Mouse (Mus musculus) CH12.LX (cell line): ENCODE measurements at regions not wholly inside any gene's neighbourhood (a gene's known extent, or its start where the extent isn't known, plus 50 kb on each side); places are given as distances from the start of the nearest gene placed in this dataset.

Experiments used
- DNase-seq: peaks from one replicate; pipeline ENCODE4 v3.0.0-alpha.2; 2013; ENCODE audit errors: extremely low read depth
- H3K27ac ChIP-seq: 2 replicates; pipeline ENCODE4 v1.5.1; 2012; ENCODE audit warnings: low read depth, mild to moderate bottlenecking, control low read depth, moderate library complexity; ENCODE audit not compliant: insufficient read depth
- H3K27me3 ChIP-seq: replicated peaks from 2 replicates; pipeline ENCODE3; 2012; ENCODE audit warnings: inconsistent platforms
- H3K36me3 ChIP-seq, 2 experiments: replicated peaks in 1 of 2; 2 replicates each; pipeline versions ENCODE3 to v1.6.1; 2012; ENCODE audit warnings: inconsistent platforms in 1 of 2, low read length in 1 of 2, mild to moderate bottlenecking in 1 of 2, mixed read lengths in 1 of 2, moderate library complexity in 1 of 2; ENCODE audit not compliant: control insufficient read depth in 1 of 2, insufficient read depth in 1 of 2
- H3K4me1 ChIP-seq, 2 experiments: 2 replicates each; pipeline ENCODE4 v1.6.1; 2012; ENCODE audit warnings: inconsistent platforms in 1 of 2, moderate library complexity in 1 of 2; ENCODE audit not compliant: insufficient read depth in 2 of 2, control insufficient read depth in 1 of 2
- H3K4me2 ChIP-seq: 2 replicates; pipeline ENCODE4 v1.6.1; 2012; ENCODE audit warnings: low read depth, mild to moderate bottlenecking, control low read depth; ENCODE audit not compliant: poor library complexity, insufficient read depth, severe bottlenecking
- H3K4me3 ChIP-seq, 3 experiments: fragments of 150-350 bp in 1 of 3; sonication (generic) in 1 of 3; replicated peaks in 1 of 3; 2 replicates each; pipeline versions ENCODE3 to v1.5.1; 2011 to 2012; ENCODE audit warnings: low read depth in 2 of 3, low read length in 2 of 3, mild to moderate bottlenecking in 2 of 3, moderate library complexity in 2 of 3, control low read depth in 1 of 3, improper control_type of control experiment in 1 of 3, inconsistent platforms in 1 of 3, mixed read lengths in 1 of 3; ENCODE audit not compliant: poor library complexity in 1 of 3
- H3K79me2 ChIP-seq: replicated peaks from 2 replicates; pipeline ENCODE4 v1.6.1; 2012; ENCODE audit warnings: mild to moderate bottlenecking, moderate library complexity; ENCODE audit not compliant: control insufficient read depth, poor library complexity, insufficient read depth, severe bottlenecking; ENCODE audit errors: extremely low read depth
- H3K9ac ChIP-seq: 2 replicates; pipeline ENCODE4 v1.6.1; 2012; ENCODE audit warnings: low read depth, mild to moderate bottlenecking, control low read depth, moderate library complexity; ENCODE audit not compliant: insufficient read depth
- H3K9me3 ChIP-seq: replicated peaks from 2 replicates; pipeline ENCODE3; 2012; ENCODE audit warnings: low read length, inconsistent platforms, mixed read lengths
- BHLHE40 ChIP-seq: IDR thresholded peaks from 2 replicates; pipeline ENCODE4 v1.6.1; 2011; ENCODE audit warnings: mild to moderate bottlenecking, low read depth, low read length, improper control_type of control experiment
- CHD2 ChIP-seq: IDR thresholded peaks from 2 replicates; pipeline ENCODE4 v1.6.1; 2011; ENCODE audit warnings: low read length, improper control_type of control experiment
- CTCF ChIP-seq, 2 experiments: IDR thresholded peaks in 1 of 2; conservative IDR thresholded peaks in 1 of 2; 2 replicates each; pipeline ENCODE4 v1.5.1; 2011 to 2012; ENCODE audit warnings: low read depth in 2 of 2, low read length in 2 of 2, improper control_type of control experiment in 1 of 2, inconsistent platforms in 1 of 2, mild to moderate bottlenecking in 1 of 2, moderate library complexity in 1 of 2
- E2F4 ChIP-seq: IDR thresholded peaks from 2 replicates; pipeline ENCODE4 v1.6.1; 2011; ENCODE audit warnings: low read depth, low read length, improper control_type of control experiment; ENCODE audit not compliant: insufficient replicate concordance
- ELF1 ChIP-seq: IDR thresholded peaks from 2 replicates; pipeline ENCODE4 v1.6.1; 2014; ENCODE audit warnings: low read depth, mild to moderate bottlenecking, inconsistent platforms, low read length, improper control_type of control experiment
- ETS1 ChIP-seq: conservative IDR thresholded peaks from 2 replicates; pipeline ENCODE4 v1.6.1; 2012; ENCODE audit warnings: low read depth, mild to moderate bottlenecking, inconsistent platforms, low read length, improper control_type of control experiment, moderate library complexity
- GABPA ChIP-seq: IDR thresholded peaks from 2 replicates; pipeline ENCODE4 v1.6.1; 2012; ENCODE audit warnings: low read depth, low read length, improper control_type of control experiment, inconsistent platforms; ENCODE audit not compliant: insufficient replicate concordance
- HCFC1 ChIP-seq: IDR thresholded peaks from 2 replicates; pipeline ENCODE4 v1.6.1; 2012; ENCODE audit warnings: low read depth, mild to moderate bottlenecking, inconsistent platforms, low read length, improper control_type of control experiment
- IRF4 ChIP-seq: IDR thresholded peaks from 2 replicates; pipeline ENCODE4 v1.6.1; 2014; ENCODE audit warnings: low read depth, mild to moderate bottlenecking, inconsistent platforms, low read length, improper control_type of control experiment
- JUN ChIP-seq: IDR thresholded peaks from 2 replicates; pipeline ENCODE4 v1.6.1; 2011; ENCODE audit warnings: low read depth, mild to moderate bottlenecking, low read length, improper control_type of control experiment, moderate library complexity; ENCODE audit not compliant: insufficient read depth
- MAFK ChIP-seq: IDR thresholded peaks from 2 replicates; pipeline ENCODE4 v1.6.1; 2011; ENCODE audit warnings: low read length, improper control_type of control experiment; ENCODE audit not compliant: insufficient replicate concordance
- MAX ChIP-seq: IDR thresholded peaks from 2 replicates; pipeline ENCODE4 v1.6.1; 2011; ENCODE audit warnings: low read length, improper control_type of control experiment
- MXI1 ChIP-seq: IDR thresholded peaks from 2 replicates; pipeline ENCODE4 v1.6.1; 2011; ENCODE audit warnings: mild to moderate bottlenecking, low read depth, low read length, improper control_type of control experiment
- NELFE ChIP-seq: IDR thresholded peaks from 2 replicates; pipeline ENCODE4 v1.6.1; 2011; ENCODE audit warnings: low read depth, low read length, improper control_type of control experiment
- NRF1 ChIP-seq: IDR thresholded peaks from 2 replicates; pipeline ENCODE4 v1.6.1; 2014; ENCODE audit warnings: low read depth, mild to moderate bottlenecking, inconsistent platforms, low read length, improper control_type of control experiment, moderate library complexity
- PAX5 ChIP-seq: IDR thresholded peaks from 2 replicates; pipeline ENCODE4 v1.6.1; 2012; ENCODE audit warnings: low read length, inconsistent platforms, mixed read lengths
- POLR2A ChIP-seq: IDR thresholded peaks from 2 replicates; pipeline ENCODE4 v1.6.1; 2011; ENCODE audit warnings: low read depth, mild to moderate bottlenecking, improper control_type of control experiment, low read length
- POLR2AphosphoS2 ChIP-seq: IDR thresholded peaks from 2 replicates; pipeline ENCODE4 v1.6.1; 2011; ENCODE audit warnings: low read depth, low read length, improper control_type of control experiment
- RCOR1 ChIP-seq: conservative IDR thresholded peaks from 2 replicates; pipeline ENCODE4 v1.6.1; 2012; ENCODE audit warnings: low read depth, mild to moderate bottlenecking, inconsistent platforms, low read length, improper control_type of control experiment
- SIN3A ChIP-seq: IDR thresholded peaks from 2 replicates; pipeline ENCODE4 v1.6.1; 2012; ENCODE audit warnings: low read length, improper control_type of control experiment, inconsistent platforms
- TBP ChIP-seq: conservative IDR thresholded peaks from 2 replicates; pipeline ENCODE4 v1.6.1; 2011; ENCODE audit warnings: low read depth, low read length, improper control_type of control experiment
- TCF12 ChIP-seq: IDR thresholded peaks from 2 replicates; pipeline ENCODE4 v1.6.1; 2014; ENCODE audit warnings: low read depth, mild to moderate bottlenecking, inconsistent platforms, low read length, improper control_type of control experiment
- USF1 ChIP-seq: IDR thresholded peaks from 2 replicates; pipeline ENCODE4 v1.6.1; 2014; ENCODE audit warnings: low read depth, mild to moderate bottlenecking, inconsistent platforms, low read length, improper control_type of control experiment
- ZC3H11A ChIP-seq: IDR thresholded peaks from 2 replicates; pipeline ENCODE4 v1.6.1; 2012; ENCODE audit warnings: low read depth, mild to moderate bottlenecking, inconsistent platforms, low read length, improper control_type of control experiment
- ZMIZ1 ChIP-seq: IDR thresholded peaks from 2 replicates; pipeline ENCODE4 v1.6.1; 2012; ENCODE audit warnings: low read depth, mild to moderate bottlenecking, inconsistent platforms, low read length, improper control_type of control experiment
- dilution Hi-C: fragments of 300-500 bp; cut with MboI; formaldehyde crosslinking; loops from 2 replicates; pipeline ENCODE4 v1.14.3; 2020; ENCODE audit warnings: low sequenced_read_pairs; ENCODE audit not compliant: extremely low pct_unique_long_range_greater_than_20kb, extremely low pct_ligation_motif_present
- in situ Hi-C: fragments of 300-500 bp; cut with MboI; formaldehyde crosslinking; loops from 3 replicates; pipeline ENCODE4 v1.14.3; 2019; ENCODE audit warnings: low sequenced_read_pairs, low pct_ligation_motif_present, low pct_unique_long_range_greater_than_20kb, mixed read lengths

DNA sequence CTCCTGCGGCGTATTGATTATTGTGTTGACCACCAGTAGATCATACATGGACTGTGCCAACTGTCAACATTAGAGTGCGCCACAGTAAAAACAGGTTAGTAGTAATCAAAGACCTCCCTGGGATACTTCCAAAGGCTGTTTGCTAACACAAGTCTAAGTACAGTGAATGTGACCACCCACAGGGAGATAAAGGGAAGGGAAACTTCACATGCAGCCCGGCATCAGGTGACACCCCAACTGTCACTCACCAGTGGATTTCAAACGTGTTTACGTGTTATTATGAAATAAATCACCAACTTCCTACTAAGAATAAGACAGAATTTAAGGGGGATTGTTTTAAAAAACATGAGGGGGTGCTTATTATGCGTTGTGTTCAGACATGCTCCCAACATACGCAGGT, 262.5 kb upstream of the Smim15 start:
- peaks cover 6 to 24% of the 10 kb centered on the region in 2 experiments for H3K4me1 ChIP-seq
- no peaks in the 10 kb centered on the region for H3K27me3 ChIP-seq
- dilution Hi-C loops = no loop called here
- no peak overlapping the region for H3K4me2 ChIP-seq
- H3K27ac ChIP-seq = no peak overlapping the region
- H3K79me2 ChIP-seq = no peaks in the 10 kb centered on the region
- H3K4me3 ChIP-seq = no peak overlapping the region
- TF ChIP-seq IRF4 (no peak), ZC3H11A (no peak), GABPA (no peak), CHD2 (no peak), PAX5 (no peak), E2F4 (no peak)
- TF ChIP-seq, all 38 proteins: peak for 0
- in situ Hi-C loops = no loop called here
- no peak for DNase-seq
- no peaks in the 10 kb centered on the region for H3K9me3 ChIP-seq
- H3K9ac ChIP-seq = no peak overlapping the region
- H3K36me3 ChIP-seq = peaks cover 0 to 3% of the 10 kb centered on the region in 2 experiments

DNA sequence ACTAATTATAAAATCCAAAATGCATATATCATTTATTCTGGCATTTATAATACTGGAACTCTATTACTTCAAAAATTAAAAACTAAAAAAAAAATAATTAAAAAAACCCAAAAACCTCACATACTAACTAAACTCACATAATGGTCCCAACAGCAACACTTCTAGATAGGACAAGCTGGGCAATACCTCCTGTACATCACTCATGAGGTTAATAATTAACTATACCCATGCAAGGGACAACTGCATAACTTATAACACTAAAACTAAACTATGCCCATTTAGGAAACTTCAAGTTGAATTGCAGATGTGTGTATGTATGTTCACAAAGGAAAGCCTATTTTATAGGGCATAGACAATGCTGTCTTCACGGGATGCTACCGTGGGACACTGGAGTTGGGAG, 263.0 kb upstream of the Smim15 start:
- no peak overlapping the region for H3K4me2 ChIP-seq
- H3K9me3 ChIP-seq = no peaks in the 10 kb centered on the region
- DNase-seq = no peak
- in situ Hi-C loops (no loop called here), dilution Hi-C loops (no loop called here)
- H3K4me1 ChIP-seq = peaks cover 6 to 24% of the 10 kb centered on the region in 2 experiments
- no peaks in the 10 kb centered on the region for H3K27me3 ChIP-seq
- H3K4me3 ChIP-seq = no peak overlapping the region
- no peak overlapping the region for H3K27ac ChIP-seq
- TF ChIP-seq MAX (no peak), USF1 (no peak), ZMIZ1 (no peak), MAFK (no peak), JUN (no peak), IRF4 (no peak), POLR2AphosphoS2 (no peak), NRF1 (no peak), RCOR1 (no peak)
- H3K9ac ChIP-seq = no peak overlapping the region
- no peaks in the 10 kb centered on the region for H3K79me2 ChIP-seq
- H3K36me3 ChIP-seq = peaks cover 0 to 2% of the 10 kb centered on the region in 2 experiments

DNA sequence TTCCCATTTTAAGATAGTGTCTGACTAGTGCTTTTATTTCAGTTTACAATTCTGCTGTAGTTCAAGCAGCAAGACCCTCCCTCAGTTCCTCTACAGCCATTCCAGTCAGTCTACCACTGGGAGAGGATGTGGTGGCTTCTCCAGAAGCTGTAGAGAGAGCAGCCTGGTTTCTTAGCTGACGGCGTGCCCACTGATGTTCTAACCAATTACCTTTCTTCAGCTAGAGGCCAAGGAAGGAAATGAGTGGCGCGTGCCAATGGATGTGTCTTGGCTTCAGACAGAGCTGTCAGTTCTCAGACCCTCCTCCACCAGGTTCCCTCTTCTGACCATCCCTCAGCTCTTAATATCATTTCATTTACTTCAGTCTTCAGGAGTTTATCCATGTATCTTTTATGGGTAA, 264.7 kb upstream of the Smim15 start:
- dilution Hi-C loops = no loop called here
- Histone ChIP-seq H3K27me3 (no peaks in the 10 kb centered on the region), H3K4me3 (no peak overlapping the region), H3K9me3 (no peaks in the 10 kb centered on the region), H3K79me2 (no peaks in the 10 kb centered on the region), H3K27ac (no peak overlapping the region), H3K4me2 (no peak overlapping the region), H3K36me3 (peaks cover 0 to 2% of the 10 kb centered on the region in 2 experiments), H3K9ac (no peak overlapping the region), H3K4me1 (peaks cover 0 to 15% of the 10 kb centered on the region in 2 experiments; a peak in 2 of 4 replicates)
- no peak for DNase-seq
- TF ChIP-seq HCFC1 (no peak), ELF1 (no peak), MAFK (no peak), ZC3H11A (no peak), JUN (no peak), TCF12 (no peak), MXI1 (no peak), TBP (no peak), IRF4 (no peak), BHLHE40 (no peak), NELFE (no peak), NRF1 (no peak), POLR2A (no peak), ETS1 (no peak), CTCF (conservative IDR thresholded peaks at IDR 0.05 in 1 of 2, IDR thresholded peaks at IDR 0.05 in 1 of 2; ENCODE audit: low read depth in 2 of 2, low read length in 2 of 2) (no peak), SIN3A (no peak), PAX5 (no peak)
- in situ Hi-C loops = no loop called here
